Mouse (Mus musculus) adrenal gland, postnatal 36 days (tissue): ENCODE data around the gene Evl. TPM values are rescaled to one million over a fixed set of nuclear protein-coding genes. Genes with fewer than 3 reads are reported as not detected.

ENCODE experiments used
- DNase-seq, 2 experiments: peaks; one replicate each; pipeline ENCODE4 v3.0.0; 2021; ENCODE audit warnings: mixed read lengths in 1 of 2
- total RNA-seq, 2 experiments: library from RNA; stranded (reverse); gene quantifications; 2 replicates each; pipeline ENCODE4 v1.2.3; 2021

Gene Evl
- total RNA-seq, 2 experiments from 2014 or later = 48.8 to 49.6 TPM

GRCm38 (mm10) chr12:108647784-108648183 lies 93.3 kb downstream of the Evl start:
- no peak for DNase-seq

- peak; percentile 36 to 45 for DNase-seq
Observed at GRCm38 (mm10) chr12:108651053-108651660, 96.6 kb downstream of the Evl start.

DNA sequence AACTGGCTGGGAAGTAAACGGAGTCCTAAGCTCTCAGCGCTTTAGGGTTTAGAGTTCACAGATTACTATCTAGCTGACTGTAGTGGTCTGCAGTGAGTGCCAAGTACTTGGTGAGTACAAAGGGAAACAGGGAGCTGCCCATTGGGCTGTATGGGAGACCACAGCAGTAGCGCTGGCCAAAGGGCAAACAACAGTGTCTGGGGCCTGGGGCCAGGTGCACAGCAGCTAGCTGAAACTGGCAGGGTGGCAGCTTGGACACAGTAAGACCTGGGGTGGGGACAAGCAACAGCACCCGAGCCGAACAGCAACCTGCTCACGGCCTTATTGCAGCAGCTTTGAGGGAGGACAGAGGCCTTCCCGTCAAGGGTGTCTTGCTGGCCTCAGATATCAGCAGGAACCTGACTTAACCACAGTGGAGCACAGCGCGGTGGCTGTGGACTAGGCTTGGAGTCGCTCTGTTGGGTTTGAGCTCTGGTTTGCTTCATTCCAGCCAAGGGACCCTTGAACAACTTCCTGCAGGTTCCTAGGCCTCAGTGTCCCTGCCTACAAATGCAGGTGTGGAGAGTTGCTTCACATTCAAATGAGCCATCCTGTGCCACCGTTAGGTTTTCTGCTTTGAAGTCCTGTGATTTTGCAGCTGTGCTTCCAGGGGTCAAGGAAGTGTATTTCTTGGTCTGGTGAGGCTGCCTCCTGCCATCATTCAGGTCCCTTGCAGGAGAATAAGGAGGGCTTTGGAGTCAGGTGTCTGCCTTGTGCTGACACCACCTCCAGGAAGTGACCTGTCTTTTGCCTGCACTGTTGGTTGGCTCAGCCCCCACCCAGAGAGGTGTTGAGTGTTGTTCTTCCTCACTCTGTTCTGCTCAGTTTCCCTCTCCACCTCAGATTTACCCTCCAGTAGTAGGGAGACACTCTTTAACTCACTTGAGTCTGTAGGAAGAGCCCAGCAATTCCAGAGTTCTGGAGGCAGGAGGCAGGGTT lies 99.1 kb downstream of the Evl start:
- no peak for DNase-seq

- peak; percentile 59 to 62 for DNase-seq
Observed at GRCm38 (mm10) chr12:108657350-108657749, 102.8 kb downstream of the Evl start.

DNA sequence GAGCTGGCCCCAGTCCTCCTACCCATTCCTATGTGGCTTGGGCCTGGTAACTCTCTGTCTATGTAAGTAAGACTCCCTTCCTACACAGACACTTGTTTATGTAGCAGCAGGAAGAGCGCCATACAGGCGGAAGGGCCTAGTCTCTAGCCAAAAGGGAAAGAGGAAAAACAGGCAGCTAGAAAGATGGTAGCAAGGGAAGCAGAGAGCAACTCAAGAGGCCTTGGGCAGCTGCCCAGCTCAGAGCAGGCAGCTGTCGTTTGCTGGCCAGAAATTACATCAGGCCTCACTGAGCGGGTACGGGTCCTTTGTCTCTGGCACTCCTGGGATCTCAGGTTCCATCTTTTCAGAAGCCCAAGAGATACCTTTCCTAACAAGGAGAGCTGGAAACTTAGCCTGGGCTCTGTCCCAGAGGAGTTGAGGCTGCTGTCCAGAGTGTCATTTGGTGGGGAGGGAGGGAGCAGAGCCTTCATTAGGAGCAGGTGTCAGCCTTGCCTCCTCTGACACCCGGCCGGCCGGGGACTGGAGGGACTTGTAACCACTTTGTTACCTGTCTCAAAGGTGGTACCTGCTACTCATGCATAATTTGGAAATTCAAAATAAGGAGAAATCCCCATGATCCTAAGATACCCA lies 114.2 kb downstream of the Evl start:
- peak in 1 of 2 experiments; percentile 13 for DNase-seq

- no peak for DNase-seq
Observed at GRCm38 (mm10) chr12:108671541-108671940, 117.0 kb downstream of the Evl start.

- DNase-seq = no peak
Observed at GRCm38 (mm10) chr12:108672908-108673307, 118.4 kb downstream of the Evl start.

GRCm38 (mm10) chr12:108673546-108673945 lies 119.0 kb downstream of the Evl start:
- DNase-seq = no peak

- DNase-seq = peak; percentile 6 to 20
Observed at GRCm38 (mm10) chr12:108674502-108674901, 120.0 kb downstream of the Evl start.

- no peak for DNase-seq
Observed at GRCm38 (mm10) chr12:108674916-108675315, 120.4 kb downstream of the Evl start.

DNA sequence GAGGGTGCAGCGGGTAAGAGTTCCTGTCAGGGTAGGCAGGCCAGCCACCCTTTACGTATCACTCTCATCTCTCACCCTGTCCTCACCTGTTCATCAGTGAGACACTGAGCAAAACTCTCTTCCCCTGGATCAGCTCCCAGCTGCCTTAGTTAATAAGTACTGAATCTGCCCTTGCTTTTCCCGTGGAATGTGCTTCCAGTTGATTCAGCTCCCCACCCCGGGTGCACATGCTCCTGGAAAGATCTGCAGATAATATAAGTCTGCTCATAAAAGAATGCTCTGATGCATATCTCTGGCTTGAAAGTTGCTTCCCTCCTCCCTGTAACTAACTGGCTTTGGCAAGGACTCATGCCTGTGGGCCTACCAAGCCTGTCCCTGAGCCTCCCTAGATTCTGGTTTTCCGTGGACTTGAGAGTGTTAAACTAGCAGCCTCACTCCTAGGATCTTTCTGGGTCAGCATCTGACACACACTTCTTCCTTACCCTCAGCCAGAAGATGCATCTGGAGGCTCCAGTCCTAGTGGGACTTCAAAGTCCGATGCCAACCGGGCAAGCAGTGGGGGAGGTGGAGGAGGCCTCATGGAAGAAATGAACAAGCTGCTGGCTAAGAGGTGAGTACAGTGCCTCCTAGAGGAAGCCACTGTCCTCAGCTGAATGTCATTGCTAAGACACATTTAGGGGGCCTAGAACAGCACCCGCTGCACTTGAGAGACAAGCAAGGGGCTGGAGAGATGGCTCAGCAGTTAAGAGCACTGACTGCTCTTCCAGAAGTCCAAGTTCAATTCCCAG lies 121.3 kb downstream of the Evl start:
- no peak for DNase-seq

DNA sequence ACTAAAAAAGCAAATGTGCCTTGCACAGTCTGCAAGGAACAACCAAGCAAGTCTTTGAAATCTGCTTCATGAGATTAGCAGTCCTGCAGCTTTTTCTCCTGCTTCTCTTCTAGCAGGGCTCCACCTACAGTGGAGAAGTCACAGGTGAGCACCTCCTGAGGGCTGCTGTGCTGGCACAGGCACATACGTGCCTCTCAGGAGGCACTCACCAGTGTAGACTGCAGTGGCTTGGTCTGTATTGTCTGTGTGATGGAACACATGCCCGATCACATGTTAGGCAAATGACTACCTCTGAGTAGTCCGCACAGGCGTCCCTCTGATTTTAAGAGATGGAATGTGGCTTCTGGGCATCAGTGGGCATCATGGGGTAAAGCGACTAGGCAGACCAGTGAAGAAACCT lies 122.6 kb downstream of the Evl start:
- no peak for DNase-seq

DNA sequence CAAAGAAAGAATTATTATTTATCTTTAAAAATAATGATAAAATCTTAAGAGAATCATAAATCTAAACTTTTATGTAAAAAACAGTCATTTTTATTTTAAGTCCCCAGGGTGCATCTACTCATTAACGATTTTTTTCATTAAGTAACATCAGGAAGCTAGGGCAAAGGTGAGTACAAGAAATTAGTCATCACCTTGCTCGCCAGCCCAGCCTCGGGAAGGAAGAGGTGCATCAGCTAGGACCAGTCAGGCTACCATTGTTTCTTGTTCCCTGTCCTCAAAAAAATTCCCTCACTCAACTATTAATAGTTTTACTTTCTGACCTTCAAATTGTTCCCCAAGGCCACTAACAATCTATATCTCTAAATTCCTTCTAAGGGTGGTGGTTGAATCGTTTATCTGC lies 123.8 kb downstream of the Evl start:
- DNase-seq = no peak

GRCm38 (mm10) chr12:108680861-108681260 lies 126.3 kb downstream of the Evl start:
- DNase-seq = peak in 1 of 2 experiments; percentile 15

DNA sequence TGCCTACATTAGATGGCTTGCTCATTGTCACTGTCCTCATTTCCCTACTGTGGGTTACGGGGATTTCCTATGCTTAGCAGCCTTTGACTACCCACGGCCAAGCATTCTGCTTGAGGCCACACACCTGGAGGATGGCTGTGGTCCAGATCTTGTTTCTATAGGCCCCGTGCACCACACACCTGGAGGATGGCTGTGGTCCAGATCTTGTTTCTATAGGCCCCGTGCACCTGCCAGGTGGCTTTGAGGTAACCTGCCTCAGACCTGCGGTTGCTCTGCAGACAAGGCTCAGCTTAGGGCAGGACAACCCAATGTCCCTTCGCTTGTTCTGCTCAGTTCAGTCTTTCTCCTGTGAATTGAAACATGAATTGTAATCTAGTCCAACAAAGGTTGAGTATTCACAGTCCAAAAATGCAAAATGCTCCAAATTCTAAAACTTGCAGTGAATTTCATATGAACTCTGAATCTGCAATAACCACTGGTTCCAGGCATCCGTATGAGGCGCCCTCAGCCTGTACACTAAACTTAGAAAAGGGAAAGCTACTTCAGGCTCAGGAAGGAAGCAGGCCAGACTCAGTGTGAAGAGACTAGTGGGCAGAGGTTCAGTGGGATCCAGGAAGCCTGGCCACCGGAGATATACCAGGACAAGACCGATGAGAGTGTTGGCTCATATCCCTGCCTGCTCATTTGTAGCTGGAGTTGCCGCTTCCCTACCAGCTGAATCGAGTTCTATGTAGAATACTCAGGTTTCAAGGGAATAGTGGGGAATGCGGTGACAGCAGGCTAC lies 127.9 kb downstream of the Evl start:
- peak in 1 of 2 experiments; percentile 15 for DNase-seq

DNA sequence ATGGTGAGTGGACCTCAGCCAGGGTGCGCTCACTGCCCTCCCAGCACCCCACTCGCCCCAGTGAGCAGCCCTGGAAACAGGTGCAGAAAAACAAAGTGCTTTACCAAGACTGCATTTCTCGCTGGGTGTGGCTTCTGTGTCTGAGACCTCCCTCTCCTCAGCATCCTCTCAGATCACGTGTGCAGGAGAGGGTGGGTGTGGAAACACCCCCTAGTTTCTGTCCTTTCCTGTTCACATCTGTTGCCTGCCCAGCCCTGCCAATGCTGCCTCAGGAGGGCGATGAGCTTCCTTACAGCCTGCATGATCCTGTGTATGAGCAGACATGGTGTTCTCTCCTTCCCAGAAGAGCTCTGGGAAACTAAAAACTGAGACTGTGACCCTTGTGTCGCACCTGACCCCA lies 131.9 kb downstream of the Evl start:
- no peak for DNase-seq

DNA sequence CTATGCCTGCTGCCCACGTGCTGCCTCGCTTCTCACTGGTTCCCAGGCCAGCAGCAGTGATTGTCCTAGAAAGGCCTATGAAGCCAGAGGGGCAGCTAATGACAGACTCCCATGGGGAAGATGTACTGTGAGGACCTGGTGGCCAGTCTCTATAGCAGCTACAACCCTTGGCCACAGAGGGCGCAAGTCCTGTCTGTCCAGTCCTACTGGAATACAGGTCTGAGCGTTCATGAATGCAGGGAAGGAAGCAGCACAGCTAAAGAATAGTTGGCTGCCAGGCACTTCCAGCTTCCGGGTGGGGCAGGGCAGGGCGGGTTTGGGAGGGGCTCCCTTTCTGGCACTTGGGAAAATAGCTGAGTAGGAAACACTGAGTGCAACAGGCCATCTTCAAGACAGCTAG lies 132.4 kb downstream of the Evl start:
- DNase-seq = peak; percentile 14 to 15

- DNase-seq = no peak
Observed at GRCm38 (mm10) chr12:108689167-108689566, 134.6 kb downstream of the Evl start.

- DNase-seq = no peak
Observed at GRCm38 (mm10) chr12:108690529-108690928, 136.0 kb downstream of the Evl start.

DNA sequence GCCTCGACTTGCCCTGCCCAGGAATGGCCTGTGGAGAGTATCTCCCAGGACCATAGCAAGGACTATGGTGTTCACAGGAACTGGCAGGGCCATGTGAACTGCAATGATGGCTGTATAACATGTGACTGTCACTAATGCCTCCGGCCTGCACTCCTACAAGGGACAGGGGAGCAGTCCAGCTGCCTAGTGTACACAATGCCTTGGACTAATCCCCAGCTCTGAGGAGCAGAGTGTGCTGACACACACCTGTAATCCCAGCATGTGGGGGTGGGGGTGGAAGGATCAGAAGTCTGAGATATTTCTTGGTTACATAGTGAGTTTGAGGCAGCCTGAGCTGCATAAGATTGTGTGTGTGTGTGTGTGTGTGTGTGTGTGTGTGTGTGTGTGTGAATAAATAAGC lies 139.1 kb downstream of the Evl start:
- no peak for DNase-seq

DNA sequence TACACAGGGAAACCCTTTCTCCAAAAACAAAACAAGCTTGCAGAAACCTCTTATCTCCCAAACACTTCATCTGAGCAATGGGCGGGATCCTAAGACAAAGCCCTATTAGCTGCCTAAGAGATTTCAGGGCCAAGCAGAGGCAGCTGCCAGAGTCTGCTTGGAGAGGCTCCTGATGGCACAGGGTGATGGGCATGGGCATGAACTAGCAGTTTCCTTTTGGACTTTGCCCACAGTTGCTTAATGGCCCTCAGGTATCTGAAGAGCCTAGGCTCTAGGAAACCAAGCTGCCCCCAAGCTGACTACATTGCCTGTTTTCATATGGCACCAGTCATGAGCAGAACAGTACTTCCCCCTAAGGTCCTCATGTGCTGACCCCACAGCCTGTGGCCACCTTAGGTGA lies 139.7 kb downstream of the Evl start:
- no peak for DNase-seq
